Mouse (Mus musculus) left cerebral cortex, postnatal 25 days (tissue): ENCODE results near the gene Stx11. TPM values are rescaled to one million over a fixed set of nuclear protein-coding genes. Genes with fewer than 3 reads are reported as not detected.

Experiments used
- DNase-seq, 2 experiments: peaks; one replicate each; pipeline ENCODE4 v3.0.0; 2022; ENCODE audit warnings: low spot score in 2 of 2, mixed read lengths in 1 of 2
- intact Hi-C: fragments of 180-260 bp; cut with DNase I; formaldehyde crosslinking; loops from one replicate; pipeline ENCODE4 v1.15.1; 2025
- total RNA-seq, 2 experiments: library from RNA; stranded (reverse); gene quantifications; 2 replicates each; pipeline ENCODE4 v1.2.3; 2021

The Stx11 gene
- total RNA-seq = under 1 TPM; 0.11 to 0.34 TPM

DNA sequence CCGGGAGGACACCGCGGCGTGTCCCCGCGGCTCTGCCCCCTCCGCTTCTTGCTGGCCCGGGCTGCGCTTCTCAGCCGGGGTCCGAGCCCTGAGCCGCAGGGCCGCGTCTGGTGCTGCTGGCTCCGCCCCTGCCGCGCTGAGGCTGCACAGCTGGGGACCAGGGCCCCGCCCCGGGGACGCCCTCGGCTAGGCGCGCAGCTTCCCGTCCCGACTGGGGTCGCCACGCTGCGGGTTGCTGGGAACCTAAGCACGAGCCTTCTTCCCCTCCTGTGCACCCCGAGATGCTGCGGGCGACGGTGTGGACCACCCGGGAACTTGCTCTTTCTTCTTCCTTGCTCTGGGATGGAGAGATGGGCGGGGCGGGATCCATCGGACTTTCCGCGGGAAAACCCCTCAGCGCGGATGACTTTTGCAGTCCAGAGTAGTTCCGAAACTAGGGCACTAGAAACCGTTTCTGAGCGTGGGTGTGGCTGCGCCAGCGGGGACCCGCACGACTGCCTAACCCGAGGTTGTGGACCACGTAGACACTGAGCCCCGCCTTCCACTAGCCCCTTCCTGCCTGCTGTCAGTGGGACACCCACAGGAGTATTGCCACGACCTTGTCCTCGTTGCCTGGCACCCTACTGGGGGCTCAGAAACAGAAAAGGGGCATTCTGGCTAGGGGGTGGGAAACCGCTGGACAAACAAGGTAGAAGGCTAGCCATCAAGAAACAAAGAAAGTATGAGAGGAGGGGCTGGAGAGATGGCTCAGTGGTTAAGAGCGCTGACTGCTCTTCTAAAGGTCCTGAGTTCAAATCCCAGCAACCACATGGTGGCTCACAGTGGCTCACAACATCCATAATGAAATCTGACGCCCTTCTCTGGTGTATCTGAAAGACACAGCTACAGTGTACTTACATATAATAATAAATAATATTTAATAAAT lies at the start of gene Stx11:
Gene Stx11 (minus strand): TSS at position 148 of the 925 bp plus-strand sequence.
- intact Hi-C loops = no loop called here
- no peak for DNase-seq

- intact Hi-C loops = loop anchor here (5.0 kb wide), 1 partner anchor 86 kb away; no protein-coding TSS in a partner anchor
- DNase-seq = no peak
These were observed 44.6 kb upstream of the Stx11 start for GRCm38 (mm10) chr10:13008737-13009121.

GRCm38 (mm10) chr10:13007876-13008736 lies 44.0 kb upstream of the Stx11 start:
- intact Hi-C loops = loop anchor here (5.0 kb wide), 1 partner anchor 86 kb away; no protein-coding TSS in a partner anchor
- DNase-seq = peak; percentile 96 to 99

GRCm38 (mm10) chr10:13005043-13005442 lies 40.9 kb upstream of the Stx11 start, which contains the start of gene Sf3b5:
TSS of gene Sf3b5 (plus strand) at chr10:13005343.
- intact Hi-C loops = loop anchor here (5.0 kb wide), 1 partner anchor 83 kb away; no protein-coding TSS in a partner anchor
- no peak for DNase-seq

DNA sequence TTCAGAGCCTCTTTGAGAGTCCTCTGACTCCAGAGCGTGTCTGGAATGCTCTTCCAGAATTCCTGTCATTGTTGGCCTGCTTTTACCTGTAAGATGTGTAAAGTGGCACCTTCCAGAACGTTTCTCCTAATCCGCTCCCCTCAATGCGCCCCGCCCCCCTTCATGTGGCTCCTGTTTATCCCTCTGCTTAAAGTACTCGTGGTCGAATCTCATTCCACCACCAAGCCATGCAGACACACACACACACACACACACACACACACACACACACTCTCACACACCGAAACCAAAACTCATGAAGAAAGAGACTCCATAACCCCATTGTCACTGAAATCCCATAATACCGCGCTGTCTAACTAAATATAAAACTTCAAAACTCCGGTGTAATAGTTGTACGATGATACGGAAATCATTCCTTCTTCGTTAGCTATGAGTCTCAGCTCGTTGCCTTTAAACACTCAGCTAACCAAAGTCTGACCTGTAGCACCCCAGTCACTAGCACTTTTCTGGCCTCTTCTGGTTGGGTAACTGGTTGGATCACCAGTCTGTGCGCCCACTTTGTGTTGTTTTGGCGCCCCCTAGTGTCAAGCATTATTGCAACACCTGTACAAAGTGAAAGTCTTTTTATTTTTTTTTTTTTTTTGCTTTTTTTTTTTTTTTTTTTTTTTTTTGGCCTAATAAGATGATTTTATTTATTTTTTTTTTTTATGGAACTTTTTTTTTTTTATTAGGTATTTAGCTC lies 32.8 kb upstream of the Stx11 start:
- intact Hi-C loops = loop anchor here (5.0 kb wide), 1 partner anchor 305 kb away; no protein-coding TSS in a partner anchor

GRCm38 (mm10) chr10:12993411-12994039 lies 29.4 kb upstream of the Stx11 start:
- no peak for DNase-seq
- intact Hi-C loops = no loop called here

More for the DNA sequence above, 32.8 kb upstream of the Stx11 start:
- DNase-seq = peak; percentile 79 to 84

GRCm38 (mm10) chr10:12991953-12992352 lies 27.9 kb upstream of the Stx11 start:
- intact Hi-C loops = no loop called here

GRCm38 (mm10) chr10:12986943-12987342 lies 22.8 kb upstream of the Stx11 start:
- DNase-seq = no peak
- intact Hi-C loops = no loop called here

More at GRCm38 (mm10) chr10:12991953-12992352, 27.9 kb upstream of the Stx11 start:
- no peak for DNase-seq

- intact Hi-C loops = no loop called here
- no peak for DNase-seq
These were observed 22.4 kb upstream of the Stx11 start for GRCm38 (mm10) chr10:12986485-12986884.

DNA sequence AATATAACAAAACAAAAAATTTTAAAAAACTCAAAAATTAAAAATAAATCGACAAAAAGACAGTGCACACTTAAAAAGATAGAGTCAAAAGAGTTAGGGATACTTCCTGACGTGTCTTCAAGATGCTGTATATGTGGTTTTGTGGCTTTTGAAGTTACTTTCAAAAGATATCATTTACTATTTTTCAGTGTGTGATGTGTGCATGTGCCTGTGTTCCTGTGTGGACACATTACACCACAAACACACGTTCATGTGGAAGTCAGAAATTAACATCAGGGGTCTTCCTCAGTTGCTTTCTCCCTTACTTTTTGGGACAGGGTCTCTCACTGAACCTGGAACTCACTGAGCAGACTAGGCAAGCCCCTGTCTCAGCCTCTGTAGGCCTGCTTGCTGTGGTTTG lies 20.9 kb upstream of the Stx11 start:
- DNase-seq = no peak
- intact Hi-C loops = no loop called here

DNA sequence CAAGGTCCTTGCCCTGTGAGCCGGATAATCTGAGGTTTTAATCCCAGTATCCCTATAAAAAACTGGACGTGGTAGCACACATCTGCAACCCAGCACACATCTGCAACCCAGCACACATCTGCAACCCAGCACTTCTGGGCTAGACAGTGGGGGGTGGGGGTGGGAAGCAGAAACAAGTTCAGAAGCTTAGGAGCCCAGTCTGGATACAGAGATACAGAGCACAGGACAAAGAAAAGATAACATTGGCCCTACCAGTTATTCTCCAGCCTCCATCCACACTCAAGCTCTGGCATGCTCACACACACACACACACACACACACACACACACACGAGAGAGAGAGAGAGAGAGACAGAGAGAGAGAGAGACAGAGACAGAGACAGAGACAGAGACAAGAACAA lies 19.4 kb upstream of the Stx11 start:
- intact Hi-C loops = no loop called here
- no peak for DNase-seq

DNA sequence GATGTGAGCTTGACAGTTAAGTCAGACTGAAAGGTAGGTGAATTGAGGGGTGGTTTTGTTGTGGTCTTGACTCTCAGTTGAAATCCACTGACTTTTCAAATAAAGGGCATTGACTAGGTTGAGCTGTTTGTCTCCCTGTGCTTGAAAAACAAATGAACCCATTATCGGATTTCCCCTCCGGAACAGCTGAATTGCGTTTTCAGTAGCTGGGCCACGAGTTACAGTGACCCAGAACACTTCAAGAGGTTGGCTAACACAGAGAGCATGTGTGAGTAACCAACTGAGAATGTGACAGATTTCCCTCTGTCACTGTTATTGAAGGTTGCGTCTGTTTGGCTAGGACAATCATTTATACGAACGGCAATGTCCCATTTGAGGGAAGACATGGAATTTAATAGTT lies 17.0 kb upstream of the Stx11 start:
- no peak for DNase-seq
- intact Hi-C loops = no loop called here

GRCm38 (mm10) chr10:12977787-12978212 lies 13.7 kb upstream of the Stx11 start:
- peak; percentile 4 to 82 for DNase-seq
- intact Hi-C loops = no loop called here

- intact Hi-C loops = no loop called here
- DNase-seq = no peak
These were observed 12.5 kb upstream of the Stx11 start for GRCm38 (mm10) chr10:12976552-12976951.

- intact Hi-C loops = no loop called here
These were observed 11.9 kb upstream of the Stx11 start for GRCm38 (mm10) chr10:12975957-12976356.

GRCm38 (mm10) chr10:12975461-12975860 lies 11.4 kb upstream of the Stx11 start:
- intact Hi-C loops = no loop called here

More at GRCm38 (mm10) chr10:12975957-12976356, 11.9 kb upstream of the Stx11 start:
- no peak for DNase-seq

GRCm38 (mm10) chr10:12974572-12974971 lies 10.5 kb upstream of the Stx11 start:
- intact Hi-C loops = no loop called here
- DNase-seq = no peak

More at GRCm38 (mm10) chr10:12975461-12975860, 11.4 kb upstream of the Stx11 start:
- DNase-seq = no peak

DNA sequence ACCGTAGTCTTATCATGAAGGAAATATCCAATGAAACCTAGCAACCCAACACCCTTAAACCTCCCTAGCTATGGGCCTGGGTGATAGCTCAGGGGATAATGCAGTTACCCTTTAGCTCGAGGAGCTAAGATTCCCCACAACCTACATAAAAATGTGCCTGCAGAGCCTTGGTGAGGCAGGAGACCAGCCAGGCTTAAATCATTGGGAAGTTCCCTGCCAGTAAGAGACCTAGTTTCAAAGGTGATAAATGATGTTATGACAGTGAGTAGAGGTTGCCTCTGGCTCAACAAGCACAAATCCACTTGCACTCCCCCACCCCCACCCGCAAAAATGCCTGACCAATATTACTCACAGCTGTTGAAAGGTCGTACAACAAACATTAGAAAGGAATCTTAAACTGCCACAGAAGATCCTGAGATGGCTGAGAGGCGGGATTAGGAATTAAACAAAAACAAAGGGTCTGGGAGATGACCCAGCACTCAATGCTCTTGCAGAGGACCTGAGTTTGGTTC lies 1.6 kb upstream of the Stx11 start:
- no peak for DNase-seq
- intact Hi-C loops = no loop called here
